Mouse (Mus musculus) neural tube, embryonic 15.5 days (tissue): Measurements from ENCODE around the gene Slx1b. TPM values are rescaled to one million over a fixed set of nuclear protein-coding genes. Genes with fewer than 3 reads are reported as not detected.

Experiments
- ATAC-seq: fragments of 200-750 bp; cut with Nextera tagmentation; 2 replicates; pipeline ENCODE4 v1.8.0; 2017; ENCODE audit warnings: mild to moderate bottlenecking, moderate TSS enrichment, moderate library complexity; ENCODE audit not compliant: low FRiP score
- H3K27ac ChIP-seq: fragments of 300-500 bp; sonication (generic); replicated peaks from 2 replicates; pipeline ENCODE4 v1.5.1; 2015; ENCODE audit warnings: mild to moderate bottlenecking, inconsistent platforms
- H3K27me3 ChIP-seq: fragments of 300-500 bp; sonication (generic); replicated peaks from 2 replicates; pipeline ENCODE4 v1.6.1; 2015; ENCODE audit warnings: inconsistent platforms
- H3K36me3 ChIP-seq: fragments of 300-500 bp; sonication (generic); 2 replicates; pipeline ENCODE4 v1.6.1; 2015; ENCODE audit warnings: inconsistent platforms
- H3K4me1 ChIP-seq: fragments of 300-500 bp; sonication (generic); 2 replicates; pipeline ENCODE4 v1.6.1; 2015; ENCODE audit warnings: inconsistent platforms
- H3K4me2 ChIP-seq: fragments of 300-500 bp; sonication (generic); 2 replicates; pipeline ENCODE4 v1.6.1; 2015; ENCODE audit warnings: inconsistent platforms, mild to moderate bottlenecking, moderate library complexity
- H3K4me3 ChIP-seq: fragments of 300-500 bp; sonication (generic); replicated peaks from 2 replicates; pipeline ENCODE4 v1.5.1; 2015; ENCODE audit warnings: mild to moderate bottlenecking, inconsistent platforms
- H3K9ac ChIP-seq: fragments of 300-500 bp; sonication (generic); replicated peaks from 2 replicates; pipeline ENCODE4 v1.6.1; 2015; ENCODE audit warnings: mild to moderate bottlenecking, inconsistent platforms
- H3K9me3 ChIP-seq: fragments of 300-500 bp; sonication (generic); replicated peaks from 2 replicates; pipeline ENCODE4 v1.6.1; 2016; ENCODE audit warnings: inconsistent platforms
- WGBS: fragments of 180-500 bp; shearing (Covaris S2); methylation state at CpG from one replicate; pipeline ENCODE4 v1.1.7; 2015; ENCODE audit warnings: mixed read lengths; 5-methylcytosine and 5-hydroxymethylcytosine counted together
- polyA plus RNA-seq: library from polyadenylated mRNA; unstranded; fragments of >200 nt; fragmentation: Nextera tagmentation; extraction: Ambion mirVana; gene quantifications from 2 replicates; pipeline ENCODE4 v1.2.1, GENCODE M21; 2015

Gene Slx1b
- polyA plus RNA-seq, 1 experiment from 2014 or later, result 18.2 TPM

GRCm38 (mm10) chr7:126668452-126668851, 27.1 kb downstream of the Slx1b start:
- H3K27ac ChIP-seq, result no peak overlapping the region
- H3K27me3 ChIP-seq, result no peaks in the 10 kb centered on the region
- WGBS, result 79% methylated on average over 5 of the region's 5 CpGs
- ATAC-seq, result no peak
- no peak overlapping the region for H3K9ac ChIP-seq
- peaks cover 54% of the 10 kb centered on the region for H3K36me3 ChIP-seq
- H3K4me2 ChIP-seq, result no peak overlapping the region
- H3K4me1 ChIP-seq, result no peaks in the 10 kb centered on the region
- H3K4me3 ChIP-seq, result no peak overlapping the region
- H3K9me3 ChIP-seq, result no peaks in the 10 kb centered on the region

GRCm38 (mm10) chr7:126667495-126668090, 28.0 kb downstream of the Slx1b start:
- Histone ChIP-seq H3K9me3 (no peaks in the 10 kb centered on the region), H3K36me3 (peaks cover 55% of the 10 kb centered on the region), H3K4me3 (no peak overlapping the region), H3K27ac (no peak overlapping the region), H3K27me3 (no peaks in the 10 kb centered on the region), H3K4me2 (no peak overlapping the region), H3K9ac (no peak overlapping the region), H3K4me1 (no peaks in the 10 kb centered on the region)
- no peak for ATAC-seq
- WGBS, result 81% methylated on average over 9 of the region's 9 CpGs

GRCm38 (mm10) chr7:126665269-126665668, 30.3 kb downstream of the Slx1b start:
- Histone ChIP-seq H3K36me3 (peaks cover 40% of the 10 kb centered on the region), H3K9ac (no peak overlapping the region), H3K9me3 (no peaks in the 10 kb centered on the region), H3K4me2 (no peak overlapping the region), H3K4me1 (no peaks in the 10 kb centered on the region), H3K27me3 (no peaks in the 10 kb centered on the region), H3K4me3 (no peak overlapping the region), H3K27ac (no peak overlapping the region)
- 90% methylated on average over 3 of the region's 3 CpGs for WGBS
- ATAC-seq, result no peak

GRCm38 (mm10) chr7:126663646-126664045, 31.9 kb downstream of the Slx1b start:
- H3K36me3 ChIP-seq, result peaks cover 35% of the 10 kb centered on the region
- no peak overlapping the region for H3K27ac ChIP-seq
- no peaks in the 10 kb centered on the region for H3K4me1 ChIP-seq
- no peak overlapping the region for H3K4me3 ChIP-seq
- no peak overlapping the region for H3K9ac ChIP-seq
- no peak for ATAC-seq
- H3K4me2 ChIP-seq, result no peak overlapping the region
- no peaks in the 10 kb centered on the region for H3K27me3 ChIP-seq
- H3K9me3 ChIP-seq, result no peaks in the 10 kb centered on the region
- WGBS, result 81% methylated on average over 8 of the region's 8 CpGs

GRCm38 (mm10) chr7:126659771-126660170, 35.8 kb downstream of the Slx1b start:
- H3K9me3 ChIP-seq, result no peaks in the 10 kb centered on the region
- no peak overlapping the region for H3K4me3 ChIP-seq
- peaks cover 10% of the 10 kb centered on the region for H3K36me3 ChIP-seq
- no peak overlapping the region for H3K4me2 ChIP-seq
- no peak for ATAC-seq
- H3K4me1 ChIP-seq, result no peaks in the 10 kb centered on the region; the same call in 1 of the 2 replicates
- H3K27me3 ChIP-seq, result no peaks in the 10 kb centered on the region
- WGBS, result 81% methylated on average over 3 of the region's 3 CpGs
- no peak overlapping the region for H3K27ac ChIP-seq
- H3K9ac ChIP-seq, result no peak overlapping the region

- no peak overlapping the region for H3K9ac ChIP-seq
- H3K4me2 ChIP-seq, result no peak overlapping the region
- no peak overlapping the region for H3K4me3 ChIP-seq
- peaks cover 3% of the 10 kb centered on the region; the same call in 1 of the 2 replicates for H3K36me3 ChIP-seq
- 0 out of 2 replicates have a peak, but pooled peaks have one; percentile 50 for ATAC-seq
- no peaks in the 10 kb centered on the region for H3K9me3 ChIP-seq
- no peaks in the 10 kb centered on the region for H3K27me3 ChIP-seq
- 49% methylated on average over 1 of the region's 1 CpGs for WGBS
- peak overlapping the region; percentile 48 for H3K27ac ChIP-seq
- no peaks in the 10 kb centered on the region; the same call in 1 of the 2 replicates for H3K4me1 ChIP-seq
Observed at GRCm38 (mm10) chr7:126657522-126657921, 38.1 kb downstream of the Slx1b start.

GRCm38 (mm10) chr7:126655695-126656094, 39.9 kb downstream of the Slx1b start:
- no peak for ATAC-seq

GRCm38 (mm10) chr7:126653991-126654390, 41.6 kb downstream of the Slx1b start:
- ATAC-seq, result no peak
- no peak overlapping the region for H3K4me3 ChIP-seq
- H3K36me3 ChIP-seq, result no peaks in the 10 kb centered on the region
- H3K27me3 ChIP-seq, result no peaks in the 10 kb centered on the region
- H3K9ac ChIP-seq, result no peak overlapping the region
- no peak overlapping the region for H3K27ac ChIP-seq
- no peaks in the 10 kb centered on the region for H3K9me3 ChIP-seq
- no peak overlapping the region for H3K4me2 ChIP-seq
- H3K4me1 ChIP-seq, result peaks cover 11% of the 10 kb centered on the region
- WGBS, result 66% methylated on average over 2 of the region's 2 CpGs

More at GRCm38 (mm10) chr7:126655695-126656094, 39.9 kb downstream of the Slx1b start:
- H3K36me3 ChIP-seq, result no peaks in the 10 kb centered on the region
- WGBS, result 95% methylated on average over 3 of the region's 3 CpGs
- no peak overlapping the region for H3K9ac ChIP-seq
- H3K4me1 ChIP-seq, result no peaks in the 10 kb centered on the region; the same call in 1 of the 2 replicates
- H3K27me3 ChIP-seq, result no peaks in the 10 kb centered on the region
- no peak overlapping the region for H3K27ac ChIP-seq
- H3K4me2 ChIP-seq, result no peak overlapping the region
- no peak overlapping the region for H3K4me3 ChIP-seq
- no peaks in the 10 kb centered on the region for H3K9me3 ChIP-seq

GRCm38 (mm10) chr7:126650852-126651251, 44.7 kb downstream of the Slx1b start:
- H3K9ac ChIP-seq, result no peak overlapping the region
- H3K4me2 ChIP-seq, result no peak overlapping the region
- H3K36me3 ChIP-seq, result no peaks in the 10 kb centered on the region
- WGBS, result 73% methylated on average over 2 of the region's 2 CpGs
- H3K9me3 ChIP-seq, result no peaks in the 10 kb centered on the region
- no peak for ATAC-seq
- H3K4me1 ChIP-seq, result peaks cover 17% of the 10 kb centered on the region
- no peak overlapping the region for H3K4me3 ChIP-seq
- H3K27ac ChIP-seq, result no peak overlapping the region
- H3K27me3 ChIP-seq, result no peaks in the 10 kb centered on the region

- WGBS, result 2% methylated on average over 57 of the region's 57 CpGs
- H3K27me3 ChIP-seq, result no peaks in the 10 kb centered on the region
- ATAC-seq, result peak; percentile 99
- H3K4me1 ChIP-seq, result peaks cover 21% of the 10 kb centered on the region
- H3K36me3 ChIP-seq, result no peaks in the 10 kb centered on the region
- H3K9ac ChIP-seq, result peak within 1 kb of the TSS; percentile 74
- H3K4me3 ChIP-seq, result peak within 1 kb of the TSS; percentile 60
- no peaks in the 10 kb centered on the region for H3K9me3 ChIP-seq
- H3K27ac ChIP-seq, result peak within 1 kb of the TSS; percentile 96
- peak within 1 kb of the TSS; percentile 79 for H3K4me2 ChIP-seq
Observed at GRCm38 (mm10) chr7:126649231-126650051, 46.1 kb downstream of the Slx1b start, which contains the start of gene Sgf29. Gene Sgf29 (plus strand): TSS chr7:126649309.

GRCm38 (mm10) chr7:126648486-126648885, 47.1 kb downstream of the Slx1b start:
- H3K36me3 ChIP-seq, result no peaks in the 10 kb centered on the region
- H3K4me2 ChIP-seq, result peak overlapping the region; percentile 79
- H3K4me1 ChIP-seq, result peaks cover 21% of the 10 kb centered on the region
- H3K27ac ChIP-seq, result peak overlapping the region; percentile 96
- H3K9ac ChIP-seq, result no peak overlapping the region
- no peak for ATAC-seq
- 83% methylated on average over 4 of the region's 4 CpGs for WGBS
- H3K4me3 ChIP-seq, result peak overlapping the region; percentile 60
- H3K27me3 ChIP-seq, result no peaks in the 10 kb centered on the region
- no peaks in the 10 kb centered on the region for H3K9me3 ChIP-seq

GRCm38 (mm10) chr7:126645708-126646107, 49.9 kb downstream of the Slx1b start:
- ATAC-seq, result no peak
- Histone ChIP-seq H3K4me3 (no peak overlapping the region), H3K27me3 (no peaks in the 10 kb centered on the region), H3K4me1 (peaks cover 21% of the 10 kb centered on the region), H3K36me3 (no peaks in the 10 kb centered on the region), H3K9me3 (no peaks in the 10 kb centered on the region), H3K4me2 (no peak overlapping the region), H3K27ac (no peak overlapping the region), H3K9ac (no peak overlapping the region)
- WGBS, result 53% methylated on average over 5 of the region's 5 CpGs
